Mouse (Mus musculus): ENCODE measurements at regions not wholly inside any gene's neighbourhood (a gene's known extent, or its start where the extent isn't known, plus 50 kb on each side); places are given as distances from the start of the nearest gene placed in this dataset.

DNA sequence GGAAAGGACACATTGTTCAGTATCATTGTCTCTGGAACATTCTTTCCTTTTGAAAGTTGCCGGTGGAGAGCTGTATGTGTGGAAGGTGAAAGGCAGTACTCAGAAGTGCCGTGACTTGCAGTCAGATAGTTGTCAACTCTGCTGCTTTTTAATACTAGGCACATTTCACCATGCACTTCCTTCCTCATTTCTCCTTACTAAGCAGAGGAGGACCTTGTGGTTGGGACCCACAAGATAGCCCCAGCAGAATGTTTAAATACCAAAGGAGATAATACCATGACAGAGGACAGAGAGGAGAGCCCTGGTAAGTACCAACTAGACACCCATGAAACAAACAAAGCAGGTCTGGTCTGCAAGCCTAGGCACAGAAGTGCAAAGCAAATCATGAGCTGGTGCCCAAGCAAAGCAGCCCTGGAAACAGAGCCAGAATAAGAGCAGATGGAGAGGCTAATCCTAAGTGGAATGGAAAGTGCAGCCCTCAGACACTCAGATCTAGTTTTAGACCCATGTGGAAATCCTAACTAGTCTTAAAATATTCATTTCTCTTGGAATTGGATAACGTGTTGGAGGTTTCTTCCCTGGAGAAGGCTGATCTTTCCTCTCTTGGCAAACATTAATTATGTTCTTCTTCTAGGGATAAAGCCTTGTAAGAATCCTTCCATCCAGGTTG, 341.4 kb downstream of the Insc start:
- TF ChIP-seq POLR2A (IDR thresholded peaks at IDR 0.05; ENCODE audit: borderline replicate concordance, extremely low read depth, insufficient read depth, insufficient read length, poor library complexity, severe bottlenecking), result no peak
- no peak for TF ChIP-seq CTCF (IDR thresholded peaks at IDR 0.05; ENCODE audit: borderline replicate concordance, extremely low read depth, insufficient read depth, insufficient read length)

Measured in brain, embryonic 14.5 days (tissue).